Mouse (Mus musculus): ENCODE data around the gene Btbd8. TPM values are rescaled to one million over a fixed set of nuclear protein-coding genes. Genes with fewer than 3 reads are reported as not detected.

The Btbd8 gene
- polyA plus RNA-seq, 1 experiment from 2014 or later, result 19.9 TPM

DNA sequence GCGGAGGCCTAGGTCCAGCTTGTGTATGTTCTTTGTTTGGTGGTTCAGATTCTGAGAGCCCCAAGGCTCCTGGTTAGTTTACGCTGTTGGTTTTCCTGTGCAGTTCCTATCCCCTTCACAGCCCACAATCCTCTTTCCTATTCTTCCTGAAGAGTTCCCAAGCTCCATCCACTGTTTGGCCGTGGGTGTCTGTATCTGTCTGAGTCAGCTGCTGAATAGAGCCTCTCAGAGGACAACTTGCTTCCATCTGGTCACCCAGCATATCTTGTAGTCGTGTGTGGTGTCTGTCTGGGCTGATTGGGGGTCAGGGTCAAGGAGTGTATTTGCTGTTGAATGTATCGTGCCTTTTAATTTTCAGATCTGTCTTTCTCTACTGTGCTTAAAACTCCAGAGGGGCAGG, 4.1 kb downstream of the Btbd8 start:
- Histone ChIP-seq H3K27ac (replicated peaks; ENCODE audit: low read depth, low read length) (no peak overlapping the region), H3K36me3 (ENCODE audit: control insufficient read depth, insufficient read depth, low read length) (no peaks in the 10 kb centered on the region), H3K9ac (replicated peaks; ENCODE audit: low read length) (no peak overlapping the region), H3K4me2 (ENCODE audit: low read length) (no peak overlapping the region), H3K27me3 (ENCODE audit: control insufficient read depth, insufficient read depth, low read length) (no peaks in the 10 kb centered on the region), H3K4me1 (ENCODE audit: control insufficient read depth, insufficient read depth, low read length) (0 out of 2 replicates have a peak, but pooled peaks cover 4% of the 10 kb centered on the region), H3K4me3 (replicated peaks; ENCODE audit: low read depth, low read length) (no peak overlapping the region), H3K9me3 (ENCODE audit: control insufficient read depth, low read length) (no peaks in the 10 kb centered on the region)
- 81% methylated on average over 5 of the region's 5 CpGs for WGBS
- DNase-seq, result no peak
- no peak for ATAC-seq (ENCODE audit: low FRiP score, low TSS enrichment)

DNA sequence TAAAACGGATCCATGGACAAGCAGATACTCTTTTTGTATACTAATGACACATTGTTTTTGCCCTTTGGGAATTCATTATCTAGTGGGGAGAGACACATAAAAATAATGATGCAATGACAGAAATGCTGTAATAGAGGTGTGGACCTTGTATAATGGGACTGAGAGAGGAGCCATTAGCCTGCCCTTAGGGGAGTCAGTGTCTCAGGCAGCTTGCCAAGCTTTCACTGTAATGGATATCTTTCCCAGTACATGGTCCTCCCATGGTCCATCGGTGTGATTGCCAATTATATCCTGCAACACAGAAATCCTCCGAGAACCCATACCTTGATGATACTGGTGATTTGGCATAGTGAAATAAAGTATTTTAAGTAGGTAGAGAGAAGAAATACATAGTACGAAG, 6.5 kb downstream of the Btbd8 start:
- DNase-seq (peak; percentile 20), ATAC-seq (ENCODE audit: low FRiP score, low TSS enrichment) (no peak)
- Histone ChIP-seq H3K4me3 (replicated peaks; ENCODE audit: low read depth, low read length) (no peak overlapping the region), H3K36me3 (ENCODE audit: control insufficient read depth, insufficient read depth, low read length) (no peaks in the 10 kb centered on the region), H3K27ac (replicated peaks; ENCODE audit: low read depth, low read length) (no peak overlapping the region), H3K27me3 (ENCODE audit: control insufficient read depth, insufficient read depth, low read length) (no peaks in the 10 kb centered on the region), H3K4me1 (ENCODE audit: control insufficient read depth, insufficient read depth, low read length) (no peaks in the 10 kb centered on the region), H3K9ac (replicated peaks; ENCODE audit: low read length) (no peak overlapping the region), H3K4me2 (ENCODE audit: low read length) (no peak overlapping the region), H3K9me3 (ENCODE audit: control insufficient read depth, low read length) (no peaks in the 10 kb centered on the region)
- 79% methylated on average over 4 of the region's 4 CpGs for WGBS

DNA sequence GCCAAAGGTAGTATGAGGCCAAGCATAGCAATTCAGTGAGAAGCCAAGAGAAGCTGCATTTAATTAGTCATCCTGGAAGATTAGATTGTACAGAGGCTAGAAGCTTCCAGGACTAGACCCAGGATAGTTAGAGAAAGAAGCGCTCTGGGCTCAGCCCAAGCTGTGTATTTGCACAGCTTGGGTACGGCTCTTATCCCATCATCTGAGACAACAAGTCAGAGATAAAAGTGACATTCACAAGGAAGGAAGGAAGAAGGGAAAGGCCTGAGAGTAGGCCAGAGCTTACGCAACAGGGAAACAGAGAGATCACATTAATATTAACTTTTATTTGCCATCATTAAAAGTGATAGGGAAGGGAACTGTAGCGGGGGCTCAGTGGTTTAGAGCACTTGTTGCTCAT, 10.2 kb downstream of the Btbd8 start:
- H3K36me3 ChIP-seq (ENCODE audit: control insufficient read depth, insufficient read depth, low read length), result no peaks in the 10 kb centered on the region
- no peaks in the 10 kb centered on the region for H3K27me3 ChIP-seq (ENCODE audit: control insufficient read depth, insufficient read depth, low read length)
- 91% methylated on average over 4 of the region's 4 CpGs for WGBS
- no peak overlapping the region for H3K9ac ChIP-seq (replicated peaks; ENCODE audit: low read length)
- DNase-seq (no peak), ATAC-seq (ENCODE audit: low FRiP score, low TSS enrichment) (no peak)
- no peaks in the 10 kb centered on the region for H3K9me3 ChIP-seq (ENCODE audit: control insufficient read depth, low read length)
- no peaks in the 10 kb centered on the region for H3K4me1 ChIP-seq (ENCODE audit: control insufficient read depth, insufficient read depth, low read length)
- no peak overlapping the region for H3K4me2 ChIP-seq (ENCODE audit: low read length)
- no peak overlapping the region for H3K4me3 ChIP-seq (replicated peaks; ENCODE audit: low read depth, low read length)
- H3K27ac ChIP-seq (replicated peaks; ENCODE audit: low read depth, low read length), result no peak overlapping the region

DNA sequence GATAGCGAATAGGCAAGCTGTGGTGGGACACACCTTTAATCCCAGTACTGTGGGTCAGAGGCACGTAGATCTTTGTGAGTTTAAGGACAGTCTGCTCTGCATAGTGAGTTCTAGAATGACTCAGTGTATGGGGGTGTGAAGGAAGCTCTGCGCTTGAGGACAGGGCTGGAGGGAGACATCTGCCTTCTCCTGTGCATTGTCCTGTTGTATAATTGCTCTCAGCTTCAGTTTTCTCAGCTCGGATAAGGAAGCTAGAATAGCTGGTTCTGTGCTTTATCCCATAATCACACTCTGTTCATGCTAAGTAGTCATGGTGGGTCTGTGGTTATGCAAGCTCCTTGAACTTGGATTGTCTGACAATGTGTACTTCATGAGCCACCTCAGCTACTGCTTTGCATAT, 11.0 kb downstream of the Btbd8 start:
- H3K4me1 ChIP-seq (ENCODE audit: control insufficient read depth, insufficient read depth, low read length), result no peaks in the 10 kb centered on the region
- no peaks in the 10 kb centered on the region for H3K9me3 ChIP-seq (ENCODE audit: control insufficient read depth, low read length)
- WGBS, result 91% methylated on average over 4 of the region's 4 CpGs
- no peak overlapping the region for H3K9ac ChIP-seq (replicated peaks; ENCODE audit: low read length)
- no peak overlapping the region for H3K27ac ChIP-seq (replicated peaks; ENCODE audit: low read depth, low read length)
- H3K4me2 ChIP-seq (ENCODE audit: low read length), result no peak overlapping the region
- H3K27me3 ChIP-seq (ENCODE audit: control insufficient read depth, insufficient read depth, low read length), result no peaks in the 10 kb centered on the region
- no peak overlapping the region for H3K4me3 ChIP-seq (replicated peaks; ENCODE audit: low read depth, low read length)
- no peak for DNase-seq
- ATAC-seq (ENCODE audit: low FRiP score, low TSS enrichment), result no peak
- no peaks in the 10 kb centered on the region for H3K36me3 ChIP-seq (ENCODE audit: control insufficient read depth, insufficient read depth, low read length)

DNA sequence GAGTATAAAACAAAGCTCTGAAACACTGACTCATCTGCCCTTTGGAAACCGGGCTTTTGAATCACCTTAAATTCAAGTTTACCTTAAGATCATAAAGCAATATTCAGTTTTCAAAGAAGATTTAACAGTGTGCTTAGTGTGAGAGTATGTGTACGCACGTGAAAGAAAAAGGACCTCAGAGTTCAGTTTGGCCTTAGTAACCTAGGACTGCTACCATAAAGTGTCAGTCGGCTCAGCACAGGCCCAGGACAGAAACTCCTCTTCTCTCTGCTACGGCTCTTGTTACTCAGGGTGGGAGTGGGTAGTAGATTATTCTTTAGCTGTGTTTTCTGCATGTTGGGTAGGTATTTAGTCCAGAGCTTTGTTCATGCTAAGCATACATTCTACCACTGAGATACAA, 11.8 kb downstream of the Btbd8 start:
- Histone ChIP-seq H3K9me3 (ENCODE audit: control insufficient read depth, low read length) (no peaks in the 10 kb centered on the region), H3K9ac (replicated peaks; ENCODE audit: low read length) (no peak overlapping the region)
- WGBS, result 88% methylated on average over 5 of the region's 5 CpGs

DNA sequence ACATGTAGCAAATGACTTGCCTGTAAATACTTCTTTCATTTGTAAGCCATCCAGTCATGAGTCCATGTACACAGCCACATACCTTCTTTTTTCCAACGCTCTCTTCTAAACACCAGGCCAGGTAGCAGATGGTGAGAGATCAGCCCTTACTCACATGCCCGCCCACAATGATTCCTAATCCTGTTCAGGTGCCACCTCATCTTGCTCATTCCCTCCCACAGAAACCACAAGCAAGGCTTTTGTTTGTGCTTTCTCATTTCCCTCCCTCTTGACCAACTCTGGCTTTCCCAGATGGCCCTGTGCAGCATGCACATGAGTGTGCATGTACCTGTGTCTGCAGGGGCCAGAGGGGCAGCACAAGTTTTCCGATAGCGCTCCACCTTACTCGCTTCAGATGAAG, 12.5 kb downstream of the Btbd8 start:
- Histone ChIP-seq H3K4me1 (ENCODE audit: control insufficient read depth, insufficient read depth, low read length) (no peaks in the 10 kb centered on the region), H3K9me3 (ENCODE audit: control insufficient read depth, low read length) (no peaks in the 10 kb centered on the region), H3K4me3 (replicated peaks; ENCODE audit: low read depth, low read length) (no peak overlapping the region), H3K27me3 (ENCODE audit: control insufficient read depth, insufficient read depth, low read length) (no peaks in the 10 kb centered on the region), H3K27ac (replicated peaks; ENCODE audit: low read depth, low read length) (no peak overlapping the region), H3K4me2 (ENCODE audit: low read length) (no peak overlapping the region), H3K9ac (replicated peaks; ENCODE audit: low read length) (no peak overlapping the region), H3K36me3 (ENCODE audit: control insufficient read depth, insufficient read depth, low read length) (no peaks in the 10 kb centered on the region)
- whole genome bisulfite sequencing, result 95% methylated on average over 5 of the region's 5 CpGs
- ATAC-seq (ENCODE audit: low FRiP score, low TSS enrichment) (no peak), DNase-seq (no peak)

More for the DNA sequence above, 11.8 kb downstream of the Btbd8 start:
- Histone ChIP-seq H3K27ac (replicated peaks; ENCODE audit: low read depth, low read length) (no peak overlapping the region), H3K4me1 (ENCODE audit: control insufficient read depth, insufficient read depth, low read length) (no peaks in the 10 kb centered on the region), H3K36me3 (ENCODE audit: control insufficient read depth, insufficient read depth, low read length) (no peaks in the 10 kb centered on the region), H3K27me3 (ENCODE audit: control insufficient read depth, insufficient read depth, low read length) (no peaks in the 10 kb centered on the region), H3K4me3 (replicated peaks; ENCODE audit: low read depth, low read length) (no peak overlapping the region), H3K4me2 (ENCODE audit: low read length) (no peak overlapping the region)
- no peak for DNase-seq
- no peak for ATAC-seq (ENCODE audit: low FRiP score, low TSS enrichment)

DNA sequence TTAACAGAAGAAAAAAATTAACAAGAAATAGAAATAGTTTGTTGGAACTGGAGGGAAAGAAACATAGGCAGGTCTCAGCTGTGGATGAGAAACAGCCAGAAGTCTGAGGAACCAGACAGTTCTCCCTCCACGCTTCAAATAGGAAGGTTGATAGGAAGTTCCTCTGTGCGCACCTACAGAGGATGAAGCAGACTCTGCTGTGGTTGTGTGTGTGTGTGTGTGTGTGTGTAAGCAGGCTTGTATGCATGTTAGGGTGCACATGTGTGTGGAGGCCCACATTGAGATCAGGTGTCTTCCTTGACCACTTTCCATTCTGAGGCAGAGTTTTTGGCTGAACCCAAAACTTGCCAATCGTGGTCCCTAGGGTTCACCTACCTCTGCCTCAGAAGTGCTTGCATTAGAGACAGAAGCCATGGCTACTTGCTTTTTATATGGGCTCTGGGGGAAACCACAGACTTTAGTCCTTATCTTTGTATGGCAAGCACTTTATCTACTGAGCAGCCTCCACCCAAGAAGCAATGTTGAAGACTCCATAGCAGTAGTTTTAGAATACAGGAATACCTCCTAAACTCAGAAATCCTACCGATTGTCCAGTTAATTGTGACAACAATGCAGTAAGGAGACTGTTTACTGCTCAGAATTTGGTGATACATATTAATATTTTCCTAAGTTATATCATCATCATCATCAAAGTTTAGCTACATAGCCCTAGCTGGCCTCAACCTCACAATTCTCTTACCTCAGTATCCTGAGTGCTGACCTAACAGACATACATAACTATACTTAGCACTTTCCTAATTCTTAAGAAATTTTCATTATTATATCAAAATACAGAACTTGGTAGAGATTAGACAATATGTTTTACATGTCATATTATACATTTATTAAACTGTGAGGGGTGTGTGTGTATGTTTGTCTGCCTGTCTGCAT, 24.6 kb downstream of the Btbd8 start:
- Histone ChIP-seq H3K27me3 (ENCODE audit: control insufficient read depth, insufficient read depth, low read length) (no peaks in the 10 kb centered on the region), H3K9me3 (ENCODE audit: control insufficient read depth, low read length) (no peaks in the 10 kb centered on the region), H3K4me3 (replicated peaks; ENCODE audit: low read depth, low read length) (no peak overlapping the region), H3K9ac (replicated peaks; ENCODE audit: low read length) (no peak overlapping the region), H3K4me2 (ENCODE audit: low read length) (no peak overlapping the region), H3K4me1 (ENCODE audit: control insufficient read depth, insufficient read depth, low read length) (no peaks in the 10 kb centered on the region), H3K27ac (replicated peaks; ENCODE audit: low read depth, low read length) (no peak overlapping the region), H3K36me3 (ENCODE audit: control insufficient read depth, insufficient read depth, low read length) (no peaks in the 10 kb centered on the region)
- ATAC-seq (ENCODE audit: low FRiP score, low TSS enrichment) (no peak), DNase-seq (no peak)
- WGBS, result 92% methylated on average over 4 of the region's 4 CpGs

DNA sequence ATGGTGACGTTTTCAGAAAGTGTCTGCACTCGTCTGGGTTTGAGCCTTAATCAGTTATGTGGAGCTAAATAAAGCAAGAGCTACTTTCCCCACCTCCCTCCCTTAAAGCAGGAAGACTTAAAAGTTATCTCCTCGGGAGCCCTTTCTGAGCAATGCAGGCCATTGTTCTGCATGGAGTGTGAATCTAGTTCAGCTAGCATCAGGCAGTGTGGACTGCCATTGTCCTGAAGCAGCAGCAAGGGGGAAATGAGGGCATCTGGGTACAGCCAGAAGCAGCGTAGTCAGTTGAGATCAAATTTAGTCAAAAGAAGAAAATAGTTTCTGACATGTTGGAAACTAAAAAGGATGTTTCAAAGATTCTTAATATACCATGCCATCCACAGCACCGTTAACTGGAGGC, 28.7 kb downstream of the Btbd8 start:
- Histone ChIP-seq H3K4me1 (ENCODE audit: control insufficient read depth, insufficient read depth, low read length) (no peaks in the 10 kb centered on the region), H3K9me3 (ENCODE audit: control insufficient read depth, low read length) (no peaks in the 10 kb centered on the region), H3K36me3 (ENCODE audit: control insufficient read depth, insufficient read depth, low read length) (0 out of 2 replicates have a peak, but pooled peaks cover 3% of the 10 kb centered on the region), H3K4me3 (replicated peaks; ENCODE audit: low read depth, low read length) (no peak overlapping the region), H3K27ac (replicated peaks; ENCODE audit: low read depth, low read length) (no peak overlapping the region), H3K27me3 (ENCODE audit: control insufficient read depth, insufficient read depth, low read length) (no peaks in the 10 kb centered on the region), H3K9ac (replicated peaks; ENCODE audit: low read length) (no peak overlapping the region), H3K4me2 (ENCODE audit: low read length) (no peak overlapping the region)
- WGBS, result 17% methylated on average over 5 of the region's 5 CpGs
- DNase-seq (peak; percentile 5), ATAC-seq (ENCODE audit: low FRiP score, low TSS enrichment) (no peak)

DNA sequence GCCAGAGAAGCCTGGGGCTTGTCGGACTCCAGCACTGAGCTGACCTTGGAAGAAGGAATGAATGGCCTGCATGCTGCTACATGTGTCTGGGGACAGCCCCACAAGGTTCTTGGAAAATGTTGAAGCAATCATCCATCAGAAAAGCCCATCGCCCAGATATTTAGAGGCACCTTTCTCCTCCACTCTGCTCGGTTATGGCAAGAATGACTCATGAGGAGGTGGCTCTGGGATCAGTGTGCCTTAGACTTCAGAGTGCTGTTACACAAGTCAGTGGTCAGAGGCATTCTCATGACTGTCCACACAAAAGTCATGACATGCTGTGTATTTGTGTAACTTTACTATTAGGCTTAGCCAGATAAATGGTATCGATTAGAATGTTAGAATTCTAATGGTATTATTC, 29.3 kb downstream of the Btbd8 start:
- DNase-seq, result no peak
- no peaks in the 10 kb centered on the region for H3K9me3 ChIP-seq (ENCODE audit: control insufficient read depth, low read length)
- H3K27me3 ChIP-seq (ENCODE audit: control insufficient read depth, insufficient read depth, low read length), result no peaks in the 10 kb centered on the region
- H3K4me3 ChIP-seq (replicated peaks; ENCODE audit: low read depth, low read length), result no peak overlapping the region
- H3K4me2 ChIP-seq (ENCODE audit: low read length), result no peak overlapping the region
- H3K9ac ChIP-seq (replicated peaks; ENCODE audit: low read length), result no peak overlapping the region
- H3K36me3 ChIP-seq (ENCODE audit: control insufficient read depth, insufficient read depth, low read length), result 0 out of 2 replicates have a peak, but pooled peaks cover 3% of the 10 kb centered on the region
- ATAC-seq (ENCODE audit: low FRiP score, low TSS enrichment), result no peak
- no peaks in the 10 kb centered on the region for H3K4me1 ChIP-seq (ENCODE audit: control insufficient read depth, insufficient read depth, low read length)
- H3K27ac ChIP-seq (replicated peaks; ENCODE audit: low read depth, low read length), result no peak overlapping the region
- WGBS, result 78% methylated on average over 4 of the region's 4 CpGs

All from midbrain, embryonic 14.5 days (tissue).